Mouse (Mus musculus): ENCODE results near the gene Cog2. TPM values are rescaled to one million over a fixed set of nuclear protein-coding genes. Genes with fewer than 3 reads are reported as not detected.

Gene Cog2
- polyA plus RNA-seq, 1 experiment from 2014 or later: 42.1 TPM

DNA sequence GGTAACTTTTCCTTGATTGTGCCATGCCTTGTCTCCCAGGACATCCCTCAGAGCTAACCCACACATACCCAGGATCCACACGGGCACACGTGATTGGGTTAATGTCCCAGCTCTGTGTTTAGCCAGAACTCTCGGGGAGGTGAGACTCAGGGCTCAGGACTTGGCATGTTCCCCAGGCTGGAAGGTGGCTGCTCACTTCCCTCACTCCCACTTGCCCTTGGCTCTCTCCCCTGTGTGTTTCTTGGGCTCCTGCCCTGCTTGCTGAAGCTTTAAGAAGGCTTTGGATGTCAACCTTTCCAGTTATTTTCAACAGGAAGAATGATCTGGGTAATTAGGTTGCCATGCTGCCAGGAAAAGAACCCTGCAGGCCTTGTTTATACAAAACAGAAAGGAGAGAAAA, 26.2 kb upstream of the Cog2 start:
- no peaks in the 10 kb centered on the region for H3K36me3 ChIP-seq (ENCODE audit: control insufficient read depth, insufficient read depth, low read length)
- no peak overlapping the region for H3K9ac ChIP-seq (ENCODE audit: low read length)
- WGBS: 89% methylated on average over 3 of the region's 3 CpGs
- no peaks in the 10 kb centered on the region for H3K4me1 ChIP-seq (ENCODE audit: control insufficient read depth, insufficient read depth, low read length)
- H3K27ac ChIP-seq (ENCODE audit: low read depth, low read length): no peak overlapping the region
- DNase-seq (ENCODE audit: low spot score, missing footprints): no peak
- no peak for ATAC-seq (ENCODE audit: low FRiP score)
- H3K27me3 ChIP-seq (ENCODE audit: control insufficient read depth, insufficient read depth, low read length): no peaks in the 10 kb centered on the region
- H3K4me2 ChIP-seq: no peak overlapping the region
- no peak overlapping the region for H3K4me3 ChIP-seq (ENCODE audit: low read depth, low read length)
- no peaks in the 10 kb centered on the region for H3K9me3 ChIP-seq (ENCODE audit: control insufficient read depth, low read length)

DNA sequence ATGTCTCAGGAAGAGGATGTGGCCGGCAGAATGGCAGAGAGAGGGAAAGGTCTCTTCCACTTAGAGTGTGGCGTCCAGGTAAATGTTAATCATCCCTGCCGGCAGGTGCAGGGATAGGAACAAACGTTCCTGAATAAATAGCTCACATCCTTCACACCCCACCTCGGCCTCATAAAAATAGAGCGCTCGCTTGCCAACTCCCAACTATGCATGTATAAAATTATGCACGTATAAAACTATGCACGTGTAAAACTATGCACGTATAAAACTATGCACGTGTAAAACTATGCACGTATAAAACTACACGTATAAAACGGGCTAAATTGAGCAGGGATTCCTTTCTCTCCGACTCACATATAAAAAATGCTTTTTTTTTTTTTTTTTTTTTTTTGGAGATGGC, 25.6 kb upstream of the Cog2 start:
- DNase-seq (ENCODE audit: low spot score, missing footprints) (no peak), ATAC-seq (ENCODE audit: low FRiP score) (no peak)
- no peaks in the 10 kb centered on the region for H3K36me3 ChIP-seq (ENCODE audit: control insufficient read depth, insufficient read depth, low read length)
- no peak overlapping the region for H3K27ac ChIP-seq (ENCODE audit: low read depth, low read length)
- H3K4me2 ChIP-seq: no peak overlapping the region
- no peaks in the 10 kb centered on the region for H3K27me3 ChIP-seq (ENCODE audit: control insufficient read depth, insufficient read depth, low read length)
- H3K4me1 ChIP-seq (ENCODE audit: control insufficient read depth, insufficient read depth, low read length): no peaks in the 10 kb centered on the region
- WGBS: 91% methylated on average over 15 of the region's 15 CpGs
- H3K9ac ChIP-seq (ENCODE audit: low read length): no peak overlapping the region
- H3K9me3 ChIP-seq (ENCODE audit: control insufficient read depth, low read length): no peaks in the 10 kb centered on the region
- H3K4me3 ChIP-seq (ENCODE audit: low read depth, low read length): no peak overlapping the region

DNA sequence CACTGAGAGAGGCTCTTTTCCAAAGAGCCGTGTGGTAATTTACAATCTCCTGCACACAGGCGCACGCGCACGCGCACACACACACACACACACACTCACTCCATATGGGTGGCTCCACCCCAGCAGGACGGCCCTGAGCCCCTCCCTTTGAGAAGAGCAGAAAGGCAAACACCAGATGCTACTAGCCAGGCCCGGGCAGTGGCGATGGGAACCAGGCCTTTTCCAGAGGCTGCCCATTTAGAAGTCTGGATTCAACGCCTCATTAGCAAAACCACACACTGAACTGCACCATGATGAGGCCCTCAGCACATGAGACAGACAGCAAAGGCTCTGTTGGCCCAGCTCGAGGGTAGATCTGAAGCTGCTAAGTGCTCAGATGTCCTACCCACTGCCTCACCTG, 24.9 kb upstream of the Cog2 start:
- no peak overlapping the region for H3K4me3 ChIP-seq (ENCODE audit: low read depth, low read length)
- 87% methylated on average over 11 of the region's 11 CpGs for WGBS

DNA sequence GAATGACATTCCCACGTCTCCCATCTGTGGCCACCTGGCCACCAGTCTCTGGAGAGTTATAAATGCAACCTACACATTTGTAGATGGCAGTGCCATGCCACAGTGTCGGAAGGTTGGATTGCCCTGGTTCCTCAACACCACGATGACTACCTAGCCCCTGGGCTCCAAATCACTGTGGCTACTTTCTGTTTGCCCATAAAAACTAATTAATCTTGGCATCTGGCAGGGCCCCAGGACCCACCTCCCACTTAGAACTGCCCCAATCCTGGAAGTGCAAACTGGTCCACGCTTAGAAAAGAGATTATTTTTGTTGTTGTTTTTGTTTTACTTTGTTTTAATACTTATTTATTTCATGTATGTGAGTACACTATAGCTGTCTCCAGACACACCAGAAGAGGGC, 24.3 kb upstream of the Cog2 start:
- no peaks in the 10 kb centered on the region for H3K4me1 ChIP-seq (ENCODE audit: control insufficient read depth, insufficient read depth, low read length)
- H3K4me2 ChIP-seq: no peak overlapping the region
- no peaks in the 10 kb centered on the region for H3K27me3 ChIP-seq (ENCODE audit: control insufficient read depth, insufficient read depth, low read length)
- DNase-seq (ENCODE audit: low spot score, missing footprints) (no peak), ATAC-seq (ENCODE audit: low FRiP score) (no peak)
- WGBS: 82% methylated on average over 4 of the region's 4 CpGs
- no peak overlapping the region for H3K4me3 ChIP-seq (ENCODE audit: low read depth, low read length)
- no peak overlapping the region for H3K27ac ChIP-seq (ENCODE audit: low read depth, low read length)
- no peaks in the 10 kb centered on the region for H3K36me3 ChIP-seq (ENCODE audit: control insufficient read depth, insufficient read depth, low read length)
- H3K9ac ChIP-seq (ENCODE audit: low read length): no peak overlapping the region
- no peaks in the 10 kb centered on the region for H3K9me3 ChIP-seq (ENCODE audit: control insufficient read depth, low read length)

More for the DNA sequence above, 24.9 kb upstream of the Cog2 start:
- Histone ChIP-seq H3K9me3 (ENCODE audit: control insufficient read depth, low read length) (no peaks in the 10 kb centered on the region), H3K27me3 (ENCODE audit: control insufficient read depth, insufficient read depth, low read length) (no peaks in the 10 kb centered on the region), H3K27ac (ENCODE audit: low read depth, low read length) (no peak overlapping the region), H3K36me3 (ENCODE audit: control insufficient read depth, insufficient read depth, low read length) (no peaks in the 10 kb centered on the region), H3K4me1 (ENCODE audit: control insufficient read depth, insufficient read depth, low read length) (no peaks in the 10 kb centered on the region), H3K9ac (ENCODE audit: low read length) (no peak overlapping the region), H3K4me2 (no peak overlapping the region)
- ATAC-seq (ENCODE audit: low FRiP score) (no peak), DNase-seq (ENCODE audit: low spot score, missing footprints) (no peak)

DNA sequence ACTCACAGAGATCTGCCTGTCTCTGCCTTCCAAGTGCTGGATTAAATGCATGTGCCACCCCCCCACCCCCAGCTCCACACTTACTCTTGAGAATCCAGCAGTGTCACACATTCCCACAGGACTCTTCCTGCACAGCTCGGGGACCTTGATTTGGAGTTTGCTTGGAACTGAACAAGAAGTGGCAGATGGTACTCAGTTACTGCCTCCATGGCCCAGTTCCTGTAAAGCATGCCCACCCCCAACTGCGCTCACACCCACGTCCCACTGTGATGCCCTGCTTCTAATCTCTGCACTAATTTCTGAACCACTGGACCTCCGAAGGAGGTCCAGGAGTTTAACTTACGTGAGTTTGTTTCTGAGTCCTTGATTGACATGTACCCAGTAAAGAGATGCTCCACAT, 23.7 kb upstream of the Cog2 start:
- Histone ChIP-seq H3K4me1 (ENCODE audit: control insufficient read depth, insufficient read depth, low read length) (no peaks in the 10 kb centered on the region), H3K9ac (ENCODE audit: low read length) (no peak overlapping the region), H3K9me3 (ENCODE audit: control insufficient read depth, low read length) (no peaks in the 10 kb centered on the region), H3K36me3 (ENCODE audit: control insufficient read depth, insufficient read depth, low read length) (no peaks in the 10 kb centered on the region), H3K4me3 (ENCODE audit: low read depth, low read length) (no peak overlapping the region), H3K27me3 (ENCODE audit: control insufficient read depth, insufficient read depth, low read length) (no peaks in the 10 kb centered on the region), H3K27ac (ENCODE audit: low read depth, low read length) (no peak overlapping the region), H3K4me2 (no peak overlapping the region)
- DNase-seq (ENCODE audit: low spot score, missing footprints) (no peak), ATAC-seq (ENCODE audit: low FRiP score) (no peak)
- WGBS: 92% methylated on average over 5 of the region's 5 CpGs

DNA sequence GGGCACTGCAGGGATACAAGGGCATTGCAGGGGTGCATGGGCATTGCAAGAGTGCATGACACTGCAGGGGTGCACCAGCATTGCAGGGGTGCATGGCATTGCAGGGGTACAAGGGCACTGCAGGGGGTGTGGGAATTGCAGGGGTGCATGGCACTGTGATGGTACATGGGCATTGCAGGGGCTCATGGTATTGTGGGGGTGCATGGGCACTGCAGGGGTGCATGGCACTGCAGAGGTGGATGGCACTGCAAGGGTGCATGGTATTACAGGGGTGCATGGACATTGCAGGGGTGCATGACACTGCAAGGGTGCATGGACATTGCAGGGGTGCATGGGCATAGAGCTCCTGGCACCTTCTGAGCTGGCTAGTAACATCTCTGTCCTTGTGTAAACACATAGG, 22.2 kb upstream of the Cog2 start:
- H3K27me3 ChIP-seq (ENCODE audit: control insufficient read depth, insufficient read depth, low read length): no peaks in the 10 kb centered on the region
- H3K9ac ChIP-seq (ENCODE audit: low read length): no peak overlapping the region
- no peak for ATAC-seq (ENCODE audit: low FRiP score)
- no peaks in the 10 kb centered on the region for H3K36me3 ChIP-seq (ENCODE audit: control insufficient read depth, insufficient read depth, low read length)
- no peak overlapping the region for H3K27ac ChIP-seq (ENCODE audit: low read depth, low read length)
- H3K4me1 ChIP-seq (ENCODE audit: control insufficient read depth, insufficient read depth, low read length): no peaks in the 10 kb centered on the region
- H3K9me3 ChIP-seq (ENCODE audit: control insufficient read depth, low read length): no peaks in the 10 kb centered on the region; the same call in 1 of the 2 replicates
- H3K4me2 ChIP-seq: no peak overlapping the region
- no peak overlapping the region for H3K4me3 ChIP-seq (ENCODE audit: low read depth, low read length)
- no peak for DNase-seq (ENCODE audit: low spot score, missing footprints)

DNA sequence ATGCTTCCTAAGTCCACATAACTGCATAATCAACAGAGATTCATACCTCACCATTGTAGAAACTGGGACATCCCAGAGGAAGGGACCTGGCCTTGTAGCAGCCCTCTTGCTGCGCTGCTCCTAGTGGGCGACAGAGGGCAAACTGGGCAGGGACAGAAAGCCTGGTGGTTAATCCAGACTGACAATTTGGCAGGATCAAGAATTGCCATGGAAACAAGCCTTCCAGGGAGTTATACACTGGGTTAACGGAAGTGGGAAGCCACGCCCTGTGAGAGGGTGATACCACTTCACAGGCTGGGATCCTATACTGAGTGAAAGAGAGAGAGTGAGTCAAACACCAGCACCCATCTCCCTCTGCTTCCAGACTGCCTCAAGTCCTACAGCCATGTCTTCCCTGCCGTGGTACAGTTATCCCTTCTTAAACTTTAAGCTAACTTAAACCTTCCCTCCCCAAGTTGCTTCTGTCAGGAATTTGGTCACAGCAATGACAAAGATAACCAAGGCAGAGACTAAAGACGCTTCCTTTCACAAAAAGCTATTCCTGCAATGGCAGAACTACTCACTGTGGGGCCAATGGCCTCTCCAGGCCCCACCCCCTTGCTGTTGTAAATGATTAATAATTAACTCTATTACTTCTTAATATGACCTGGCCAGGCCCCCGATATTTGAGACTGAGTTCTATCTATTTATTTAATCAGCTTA, 21.2 kb upstream of the Cog2 start:
- no peak overlapping the region for H3K4me2 ChIP-seq
- ATAC-seq (ENCODE audit: low FRiP score) (no peak), DNase-seq (ENCODE audit: low spot score, missing footprints) (no peak)
- no peak overlapping the region for H3K9ac ChIP-seq (ENCODE audit: low read length)
- no peaks in the 10 kb centered on the region for H3K27me3 ChIP-seq (ENCODE audit: control insufficient read depth, insufficient read depth, low read length)
- H3K36me3 ChIP-seq (ENCODE audit: control insufficient read depth, insufficient read depth, low read length): no peaks in the 10 kb centered on the region
- H3K4me1 ChIP-seq (ENCODE audit: control insufficient read depth, insufficient read depth, low read length): no peaks in the 10 kb centered on the region
- H3K27ac ChIP-seq (ENCODE audit: low read depth, low read length): no peak overlapping the region
- no peak overlapping the region for H3K4me3 ChIP-seq (ENCODE audit: low read depth, low read length)
- no peaks in the 10 kb centered on the region; the same call in 1 of the 2 replicates for H3K9me3 ChIP-seq (ENCODE audit: control insufficient read depth, low read length)
- WGBS: 64% methylated on average over 7 of the region's 7 CpGs

DNA sequence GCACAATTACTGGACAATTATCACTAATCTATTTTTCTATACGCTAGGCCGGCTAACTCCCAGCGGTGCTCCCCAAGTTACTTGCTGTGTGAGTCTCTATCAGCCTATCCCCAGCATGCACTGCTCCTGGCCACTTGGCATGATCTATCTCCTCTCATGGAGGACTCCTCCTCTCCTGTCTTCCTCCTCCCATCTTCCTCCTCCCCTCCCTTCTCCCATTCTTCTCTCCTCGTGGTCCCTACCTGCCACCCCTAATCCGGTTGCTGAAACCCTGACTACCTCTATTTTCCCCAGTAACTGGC, 20.7 kb upstream of the Cog2 start:
- H3K4me2 ChIP-seq: no peak overlapping the region
- H3K27ac ChIP-seq (ENCODE audit: low read depth, low read length): no peak overlapping the region
- ATAC-seq (ENCODE audit: low FRiP score) (no peak), DNase-seq (ENCODE audit: low spot score, missing footprints) (no peak)
- H3K9me3 ChIP-seq (ENCODE audit: control insufficient read depth, low read length): no peaks in the 10 kb centered on the region; the same call in 1 of the 2 replicates
- no peak overlapping the region for H3K9ac ChIP-seq (ENCODE audit: low read length)
- no peaks in the 10 kb centered on the region for H3K27me3 ChIP-seq (ENCODE audit: control insufficient read depth, insufficient read depth, low read length)
- H3K4me3 ChIP-seq (ENCODE audit: low read depth, low read length): no peak overlapping the region
- no peaks in the 10 kb centered on the region for H3K4me1 ChIP-seq (ENCODE audit: control insufficient read depth, insufficient read depth, low read length)
- no peaks in the 10 kb centered on the region for H3K36me3 ChIP-seq (ENCODE audit: control insufficient read depth, insufficient read depth, low read length)
- WGBS: 75% methylated on average over 5 of the region's 5 CpGs

DNA sequence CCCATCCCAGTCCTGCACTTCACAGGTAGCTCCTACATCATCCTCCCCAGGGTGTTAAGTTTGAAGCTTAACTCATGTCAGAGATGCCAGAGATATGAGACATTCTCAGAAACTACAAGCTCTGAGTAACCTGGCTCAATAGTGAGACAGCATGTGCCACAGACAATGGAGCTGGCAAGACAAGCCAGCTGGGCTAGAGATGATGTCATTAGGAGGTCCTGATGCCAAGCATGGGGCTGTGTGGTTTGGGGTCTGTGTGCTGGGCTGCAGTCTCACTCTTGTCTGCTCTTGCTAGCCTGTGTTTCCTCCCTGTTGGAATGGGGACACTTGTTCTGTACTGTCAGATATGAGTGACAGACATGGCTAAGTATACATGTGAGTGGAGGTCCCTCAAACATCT, 14.9 kb upstream of the Cog2 start:
- H3K27me3 ChIP-seq (ENCODE audit: control insufficient read depth, insufficient read depth, low read length): no peaks in the 10 kb centered on the region

More for the DNA sequence above, 14.9 kb upstream of the Cog2 start:
- H3K36me3 ChIP-seq (ENCODE audit: control insufficient read depth, insufficient read depth, low read length): no peaks in the 10 kb centered on the region
- H3K27ac ChIP-seq (ENCODE audit: low read depth, low read length): no peak overlapping the region
- no peaks in the 10 kb centered on the region for H3K4me1 ChIP-seq (ENCODE audit: control insufficient read depth, insufficient read depth, low read length)
- H3K4me3 ChIP-seq (ENCODE audit: low read depth, low read length): no peak overlapping the region
- H3K4me2 ChIP-seq: no peak overlapping the region
- H3K9me3 ChIP-seq (ENCODE audit: control insufficient read depth, low read length): no peaks in the 10 kb centered on the region; the same call in 1 of the 2 replicates
- DNase-seq (ENCODE audit: low spot score, missing footprints) (no peak), ATAC-seq (ENCODE audit: low FRiP score) (no peak)
- no peak overlapping the region for H3K9ac ChIP-seq (ENCODE audit: low read length)
